Mouse (Mus musculus) forebrain, postnatal 0 days (tissue): ENCODE results near the gene Ntrk3. TPM values are rescaled to one million over a fixed set of nuclear protein-coding genes. Genes with fewer than 3 reads are reported as not detected.
A peak's percentile ranks its signal among the peaks of the same experiment; 100 is the strongest.

ENCODE experiments used
- ATAC-seq: fragments of 200-750 bp; cut with Nextera tagmentation; 2 replicates; pipeline ENCODE4 v1.8.0; 2017; ENCODE audit warnings: mild to moderate bottlenecking, moderate library complexity
- DNase-seq: peaks from one replicate; pipeline ENCODE4 v3.0.0-alpha.2; 2015
- H3K27ac ChIP-seq: fragments of 300-500 bp; sonication (generic); 2 replicates; pipeline ENCODE4 v1.5.1; 2014; ENCODE audit warnings: low read depth, mild to moderate bottlenecking, antibody characterized with exemption, low read length, moderate library complexity, mixed read lengths
- H3K27me3 ChIP-seq: fragments of 300-500 bp; sonication (generic); 2 replicates; pipeline ENCODE4 v1.6.1; 2014; ENCODE audit warnings: mild to moderate bottlenecking, low read length, mixed read lengths; ENCODE audit not compliant: insufficient read depth
- H3K36me3 ChIP-seq: fragments of 300-500 bp; sonication (generic); 2 replicates; pipeline ENCODE4 v1.6.1; 2014; ENCODE audit warnings: mild to moderate bottlenecking, moderate library complexity; ENCODE audit not compliant: insufficient read depth
- H3K4me1 ChIP-seq: fragments of 300-500 bp; sonication (generic); 2 replicates; pipeline ENCODE4 v1.6.1; 2014; ENCODE audit warnings: antibody characterized with exemption; ENCODE audit not compliant: insufficient read depth
- H3K4me2 ChIP-seq: fragments of 300-500 bp; sonication (generic); 2 replicates; pipeline ENCODE4 v1.6.1; 2014; ENCODE audit warnings: low read depth, mild to moderate bottlenecking, moderate library complexity
- H3K4me3 ChIP-seq: fragments of 300-500 bp; sonication (generic); 2 replicates; pipeline ENCODE4 v1.5.1; 2014; ENCODE audit warnings: low read depth, low read length, mixed read lengths
- H3K9ac ChIP-seq: fragments of 300-500 bp; sonication (generic); 2 replicates; pipeline ENCODE4 v1.6.1; 2014; ENCODE audit warnings: mild to moderate bottlenecking
- H3K9me3 ChIP-seq: fragments of 300-500 bp; sonication (generic); 2 replicates; pipeline ENCODE4 v1.6.1; 2016; ENCODE audit warnings: low read length
- CTCF ChIP-seq: sonication (generic); IDR thresholded peaks from 2 replicates; pipeline ENCODE4 v1.5.1; 2016; ENCODE audit warnings: antibody characterized with exemption, control low read depth, low read depth
- WGBS: fragments of 180-500 bp; shearing (Covaris S2); extraction: QIAGEN DNeasy Blood & Tissue Kit; methylation state at CpG from one replicate; pipeline ENCODE4 v1.1.7; 2014; 5-methylcytosine and 5-hydroxymethylcytosine counted together
- polyA plus RNA-seq: library from polyadenylated mRNA; unstranded; fragments of >200 nt; fragmentation: Nextera tagmentation; extraction: Ambion mirVana; gene quantifications from 2 replicates; pipeline ENCODE4 v1.2.1, GENCODE M21; 2015
- total RNA-seq: library from RNA; depleted of rRNA; stranded (reverse); fragments of >200 nt; gene quantifications from 2 replicates; pipeline ENCODE4 v1.2.3, GENCODE M21; 2014

Gene Ntrk3
- total and polyA plus RNA-seq, 2 experiments from 2014 or later, result 28.5 to 90.1 TPM

- ATAC-seq (no peak), DNase-seq (no peak)
- Histone ChIP-seq H3K4me2 (no peak overlapping the region), H3K4me3 (no peak overlapping the region), H3K9ac (no peak overlapping the region), H3K4me1 (no peaks in the 10 kb centered on the region), H3K9me3 (no peaks in the 10 kb centered on the region), H3K27ac (no peak overlapping the region), H3K36me3 (no peaks in the 10 kb centered on the region), H3K27me3 (no peaks in the 10 kb centered on the region)
- WGBS, result 71% methylated on average over 3 of the region's 3 CpGs
- no peak for TF ChIP-seq CTCF
These were observed 468.1 kb downstream of the Ntrk3 start for GRCm38 (mm10) chr7:78269506-78270250.

GRCm38 (mm10) chr7:78267461-78268007, 470.3 kb downstream of the Ntrk3 start:
- H3K4me2 ChIP-seq, result no peak overlapping the region
- H3K27ac ChIP-seq, result no peak overlapping the region
- H3K9ac ChIP-seq, result no peak overlapping the region
- H3K9me3 ChIP-seq, result no peaks in the 10 kb centered on the region
- no peak overlapping the region for H3K4me3 ChIP-seq
- peak; percentile 79 for TF ChIP-seq CTCF
- 6% methylated on average over 1 of the region's 1 CpGs for WGBS
- ATAC-seq (peak; percentile 66), DNase-seq (peak; percentile 72)
- H3K4me1 ChIP-seq, result no peaks in the 10 kb centered on the region
- H3K36me3 ChIP-seq, result no peaks in the 10 kb centered on the region
- H3K27me3 ChIP-seq, result no peaks in the 10 kb centered on the region

- Histone ChIP-seq H3K9ac (no peak overlapping the region), H3K27me3 (no peaks in the 10 kb centered on the region), H3K36me3 (no peaks in the 10 kb centered on the region), H3K4me3 (no peak overlapping the region), H3K9me3 (no peaks in the 10 kb centered on the region), H3K27ac (no peak overlapping the region), H3K4me2 (no peak overlapping the region), H3K4me1 (no peaks in the 10 kb centered on the region)
- DNase-seq (no peak), ATAC-seq (no peak)
- no peak for TF ChIP-seq CTCF
- 50% methylated on average over 5 of the region's 5 CpGs for WGBS
These were observed 473.3 kb downstream of the Ntrk3 start for GRCm38 (mm10) chr7:78264432-78265002.

GRCm38 (mm10) chr7:78261420-78262125, 476.2 kb downstream of the Ntrk3 start:
- Histone ChIP-seq H3K27ac (no peak overlapping the region), H3K36me3 (no peaks in the 10 kb centered on the region), H3K4me3 (no peak overlapping the region), H3K4me2 (no peak overlapping the region), H3K27me3 (no peaks in the 10 kb centered on the region), H3K9me3 (no peaks in the 10 kb centered on the region), H3K4me1 (no peaks in the 10 kb centered on the region), H3K9ac (no peak overlapping the region)
- 40% methylated on average over 8 of the region's 8 CpGs for WGBS
- no peak for TF ChIP-seq CTCF
- no peak for ATAC-seq
- no peak for DNase-seq

- no peaks in the 10 kb centered on the region for H3K36me3 ChIP-seq
- 42% methylated on average over 4 of the region's 4 CpGs for WGBS
- H3K27ac ChIP-seq, result no peak overlapping the region
- H3K4me2 ChIP-seq, result no peak overlapping the region
- no peak overlapping the region for H3K4me3 ChIP-seq
- H3K4me1 ChIP-seq, result no peaks in the 10 kb centered on the region
- TF ChIP-seq CTCF, result no peak
- DNase-seq, result no peak
- no peaks in the 10 kb centered on the region for H3K27me3 ChIP-seq
- no peaks in the 10 kb centered on the region for H3K9me3 ChIP-seq
- ATAC-seq, result no peak
- no peak overlapping the region for H3K9ac ChIP-seq
These were observed 479.7 kb downstream of the Ntrk3 start for GRCm38 (mm10) chr7:78258151-78258550.

GRCm38 (mm10) chr7:78253777-78254385, 483.9 kb downstream of the Ntrk3 start:
- H3K9ac ChIP-seq, result no peak overlapping the region
- H3K4me1 ChIP-seq, result no peaks in the 10 kb centered on the region
- WGBS, result 57% methylated on average over 3 of the region's 3 CpGs
- H3K4me2 ChIP-seq, result no peak overlapping the region
- no peaks in the 10 kb centered on the region for H3K27me3 ChIP-seq
- H3K4me3 ChIP-seq, result no peak overlapping the region
- DNase-seq, result no peak
- no peak for ATAC-seq
- no peak overlapping the region for H3K27ac ChIP-seq
- TF ChIP-seq CTCF, result no peak
- H3K9me3 ChIP-seq, result no peaks in the 10 kb centered on the region
- H3K36me3 ChIP-seq, result peaks cover 2% of the 10 kb centered on the region; the same call in 1 of the 2 replicates
